Mouse (Mus musculus): ENCODE results near the gene Bcl2. TPM values are rescaled to one million over a fixed set of nuclear protein-coding genes. Genes with fewer than 3 reads are reported as not detected.

Gene Bcl2
- polyA plus RNA-seq, 1 experiment, result 1.4 TPM

DNA sequence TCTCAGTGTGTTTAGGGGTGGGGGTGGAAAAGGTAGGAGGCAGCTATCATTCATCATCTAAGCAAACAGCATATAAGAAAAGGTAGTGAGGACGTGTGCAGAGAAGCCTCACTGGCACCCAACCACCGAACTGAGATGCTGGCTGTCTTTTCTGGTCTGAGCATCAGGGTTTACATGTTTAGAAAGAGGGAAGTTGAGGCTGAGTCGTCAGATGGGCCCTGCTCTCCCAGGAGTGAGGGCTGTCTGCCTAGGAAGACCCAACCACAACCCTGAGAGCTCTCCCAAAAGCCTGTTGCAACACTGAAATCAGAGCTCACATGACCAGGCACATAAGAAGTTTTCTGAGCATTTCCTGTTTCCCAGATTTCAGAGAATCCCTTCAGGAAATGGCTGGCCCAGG lies 145.2 kb downstream of the Bcl2 start:
- no peak for TF ChIP-seq GATA1 (IDR thresholded peaks at IDR 0.05; ENCODE audit: low read length)

- no peak for TF ChIP-seq GATA1 (IDR thresholded peaks at IDR 0.05; ENCODE audit: low read length)
Measured at GRCm38 (mm10) chr1:106567506-106567905, 146.6 kb downstream of the Bcl2 start.

- TF ChIP-seq GATA1 (IDR thresholded peaks at IDR 0.05; ENCODE audit: low read length), result no peak
Measured at GRCm38 (mm10) chr1:106566120-106567086, 147.7 kb downstream of the Bcl2 start.

DNA sequence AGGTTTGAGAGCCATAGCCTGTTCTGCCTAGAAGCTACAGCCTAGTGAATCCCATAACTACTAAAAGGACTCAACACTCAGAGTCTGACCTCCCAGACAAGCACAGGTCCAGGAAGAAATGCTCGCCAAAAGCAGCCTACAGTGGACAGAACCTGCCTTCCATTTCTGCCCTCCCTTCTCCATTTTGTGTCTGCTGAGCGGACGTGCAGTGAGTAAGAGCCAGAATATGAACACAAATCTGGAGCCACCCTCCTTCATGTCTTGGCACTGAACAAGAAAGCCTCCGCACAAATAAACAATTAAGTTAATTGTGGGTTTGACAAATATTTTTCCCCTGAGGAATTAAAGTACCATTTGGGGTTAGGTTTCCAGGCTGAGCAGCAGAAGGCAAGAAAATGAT lies 148.8 kb downstream of the Bcl2 start:
- no peak for TF ChIP-seq GATA1 (IDR thresholded peaks at IDR 0.05; ENCODE audit: low read length)

DNA sequence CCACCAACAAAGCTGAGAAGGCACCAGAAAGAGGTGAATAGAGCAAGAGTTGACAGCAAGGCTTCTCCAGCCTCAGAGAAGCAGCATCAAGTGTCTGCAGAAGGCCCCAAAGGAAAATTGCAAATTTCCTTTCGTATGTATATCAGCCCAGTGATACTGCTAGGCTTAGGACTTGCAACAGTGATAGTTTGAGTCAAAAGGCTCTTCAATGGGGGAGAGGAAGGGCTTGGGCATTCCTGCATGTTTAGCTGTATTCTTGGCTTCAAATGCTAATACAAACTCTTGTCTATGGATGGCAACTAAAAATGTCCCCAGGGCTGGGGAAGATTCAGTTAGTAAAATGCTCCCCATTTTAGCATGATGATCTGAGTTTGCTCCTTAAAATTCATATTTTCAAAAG lies 149.6 kb downstream of the Bcl2 start:
- no peak for TF ChIP-seq GATA1 (IDR thresholded peaks at IDR 0.05; ENCODE audit: low read length)

DNA sequence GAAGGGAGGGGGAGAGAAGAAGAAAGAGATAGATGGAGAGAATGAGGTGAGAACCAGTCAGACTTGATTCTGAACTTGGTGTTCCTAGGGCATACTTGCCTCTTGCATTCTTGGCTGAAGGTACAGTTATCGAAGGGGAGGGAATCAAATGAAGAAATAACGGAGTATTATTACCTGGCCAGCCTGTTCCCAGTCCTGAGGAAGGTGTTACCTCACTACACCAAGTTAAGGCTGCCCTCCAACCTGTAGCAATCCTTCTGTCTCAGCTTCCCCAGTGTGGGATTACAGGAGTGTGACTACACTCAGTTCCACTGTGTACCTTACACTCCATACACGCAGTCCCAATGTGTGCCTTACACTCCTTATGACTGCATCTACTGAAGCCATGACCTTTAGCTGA lies 151.3 kb downstream of the Bcl2 start:
- TF ChIP-seq GATA1 (IDR thresholded peaks at IDR 0.05; ENCODE audit: low read length), result no peak

- no peak for TF ChIP-seq GATA1 (IDR thresholded peaks at IDR 0.05; ENCODE audit: low read length)
Measured at GRCm38 (mm10) chr1:106561085-106561760, 152.9 kb downstream of the Bcl2 start.

GRCm38 (mm10) chr1:106560105-106560504 lies 154.0 kb downstream of the Bcl2 start:
- TF ChIP-seq GATA1 (IDR thresholded peaks at IDR 0.05; ENCODE audit: low read length), result no peak

- TF ChIP-seq GATA1 (IDR thresholded peaks at IDR 0.05; ENCODE audit: low read length), result no peak
Measured at GRCm38 (mm10) chr1:106559116-106559605, 154.9 kb downstream of the Bcl2 start.

DNA sequence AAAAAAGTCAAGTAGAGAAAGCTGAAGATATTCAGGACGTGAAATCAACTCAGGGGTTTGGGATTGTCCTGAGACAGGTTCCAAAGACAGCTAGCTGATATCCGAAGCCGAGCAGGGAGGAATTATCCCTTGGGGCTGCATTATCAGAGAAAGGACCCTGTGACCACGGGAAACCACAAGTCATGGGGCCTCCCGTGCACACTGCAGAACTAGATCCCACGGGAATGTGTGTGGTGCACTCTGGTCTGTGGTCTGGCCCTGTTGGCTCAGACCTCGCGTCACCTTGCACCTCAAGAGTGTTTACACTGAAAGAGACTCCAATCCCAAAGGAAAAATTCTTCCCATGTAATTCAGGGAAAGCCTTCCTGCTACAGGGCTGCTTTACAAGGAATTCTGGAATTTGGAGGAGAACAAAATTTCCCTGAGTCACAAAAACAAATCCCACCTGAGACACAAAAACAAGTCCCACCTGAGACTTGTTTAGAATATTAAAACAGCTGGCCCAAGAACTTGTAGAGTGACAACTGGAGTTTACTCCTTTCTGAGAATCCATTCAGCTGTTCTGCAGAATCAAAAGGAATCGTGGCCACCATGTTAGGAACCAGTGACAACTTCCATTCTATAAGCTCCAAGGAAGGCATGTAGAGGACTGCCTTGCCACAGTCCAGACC lies 158.4 kb downstream of the Bcl2 start:
- TF ChIP-seq GATA1 (IDR thresholded peaks at IDR 0.05; ENCODE audit: low read length), result no peak

GRCm38 (mm10) chr1:106553846-106554802 lies 159.9 kb downstream of the Bcl2 start:
- TF ChIP-seq GATA1 (IDR thresholded peaks at IDR 0.05; ENCODE audit: low read length), result no peak

GRCm38 (mm10) chr1:106552856-106553255 lies 161.2 kb downstream of the Bcl2 start:
- no peak for TF ChIP-seq GATA1 (IDR thresholded peaks at IDR 0.05; ENCODE audit: low read length)

GRCm38 (mm10) chr1:106550580-106550979 lies 163.5 kb downstream of the Bcl2 start:
- TF ChIP-seq GATA1 (IDR thresholded peaks at IDR 0.05; ENCODE audit: low read length), result no peak

GRCm38 (mm10) chr1:106549025-106549424 lies 165.0 kb downstream of the Bcl2 start:
- TF ChIP-seq GATA1 (IDR thresholded peaks at IDR 0.05; ENCODE audit: low read length), result no peak
